Mouse (Mus musculus): ENCODE measurements around the gene Pck1. TPM values are rescaled to one million over a fixed set of nuclear protein-coding genes. Genes with fewer than 3 reads are reported as not detected.

Pck1 gene
- polyA plus RNA-seq, 1 experiment from 2014 or later, result 0.23 TPM

- Histone ChIP-seq H3K4me2 (replicated peaks; ENCODE audit: low read depth, low read length) (no peak overlapping the region), H3K4me1 (ENCODE audit: control insufficient read depth, insufficient read depth, low read length) (no peaks in the 10 kb centered on the region), H3K4me3 (ENCODE audit: low read depth, low read length) (no peak overlapping the region), H3K9ac (replicated peaks; ENCODE audit: low read depth, low read length) (no peak overlapping the region), H3K27ac (ENCODE audit: low read length) (no peak overlapping the region), H3K27me3 (ENCODE audit: control insufficient read depth, insufficient read depth, low read length) (no peaks in the 10 kb centered on the region), H3K9me3 (ENCODE audit: control insufficient read depth, low read depth, low read length) (no peaks in the 10 kb centered on the region), H3K36me3 (ENCODE audit: control insufficient read depth, insufficient read depth, low read length) (no peaks in the 10 kb centered on the region)
- no peak for ATAC-seq (ENCODE audit: insufficient number of reproducible peaks, insufficient read depth, low FRiP score, low read depth)
- 85% methylated on average over 3 of the region's 3 CpGs for WGBS
Observed at GRCm38 (mm10) chr2:173207051-173207450, 54.2 kb downstream of the Pck1 start.

Other genes with a start within 250 kb of the Pck1 start
- 20.7 and 24.0 TPM in 2 replicates for gene Bmp7, start 212.7 kb upstream of the Pck1 start, polyA plus RNA-seq (2014; fragmentation: Nextera tagmentation; extraction: Ambion mirVana)
- gene Spo11, start 175.3 kb upstream of the Pck1 start, polyA plus RNA-seq (2014; fragmentation: Nextera tagmentation; extraction: Ambion mirVana), result 0.54 and 0.76 TPM in 2 replicates
- 138 and 146 TPM in 2 replicates for gene Rae1, start 152.9 kb upstream of the Pck1 start, polyA plus RNA-seq (2014; fragmentation: Nextera tagmentation; extraction: Ambion mirVana)
- 35.6 and 37.9 TPM in 2 replicates for gene Rbm38, start 132.6 kb upstream of the Pck1 start, polyA plus RNA-seq (2014; fragmentation: Nextera tagmentation; extraction: Ambion mirVana)
- gene Ctcfl, start 33.5 kb upstream of the Pck1 start, polyA plus RNA-seq (2014; fragmentation: Nextera tagmentation; extraction: Ambion mirVana), result 0.14 and 0.17 TPM in 2 replicates
- 0.91 TPM in 1 of 2 replicates, not detected in the other for gene Zbp1, start 65.9 kb downstream of the Pck1 start, polyA plus RNA-seq (2014; fragmentation: Nextera tagmentation; extraction: Ambion mirVana)
- 13.3 and 14.8 TPM in 2 replicates for gene Pmepa1, start 123.5 kb downstream of the Pck1 start, polyA plus RNA-seq (2014; fragmentation: Nextera tagmentation; extraction: Ambion mirVana)